Mouse (Mus musculus) hindbrain, embryonic 13.5 days (tissue): ENCODE data around the gene Hoxa11. TPM values are rescaled to one million over a fixed set of nuclear protein-coding genes. Genes with fewer than 3 reads are reported as not detected.

ENCODE experiments used
- ATAC-seq: fragments of 200-750 bp; cut with Nextera tagmentation; 2 replicates; pipeline ENCODE4 v1.8.0; 2017; ENCODE audit warnings: moderate TSS enrichment; ENCODE audit not compliant: low FRiP score
- H3K27ac ChIP-seq: fragments of 300-500 bp; sonication (generic); 2 replicates; pipeline ENCODE4 v1.5.1; 2015; ENCODE audit warnings: inconsistent platforms, mild to moderate bottlenecking, moderate library complexity
- H3K27me3 ChIP-seq: fragments of 300-500 bp; sonication (generic); 2 replicates; pipeline ENCODE4 v1.6.1; 2015; ENCODE audit warnings: mild to moderate bottlenecking, inconsistent platforms
- H3K36me3 ChIP-seq: fragments of 300-500 bp; sonication (generic); 2 replicates; pipeline ENCODE4 v1.6.1; 2015; ENCODE audit warnings: mild to moderate bottlenecking, inconsistent platforms
- H3K4me1 ChIP-seq: fragments of 300-500 bp; sonication (generic); replicated peaks from 2 replicates; pipeline ENCODE4 v1.6.1; 2015; ENCODE audit warnings: inconsistent platforms
- H3K4me2 ChIP-seq: fragments of 300-500 bp; sonication (generic); 2 replicates; pipeline ENCODE4 v1.6.1; 2015; ENCODE audit warnings: inconsistent platforms, mild to moderate bottlenecking, moderate library complexity
- H3K4me3 ChIP-seq: fragments of 300-500 bp; sonication (generic); 2 replicates; pipeline ENCODE4 v1.5.1; 2015; ENCODE audit warnings: mild to moderate bottlenecking, inconsistent platforms
- H3K9ac ChIP-seq: fragments of 300-500 bp; sonication (generic); 2 replicates; pipeline ENCODE4 v1.6.1; 2015; ENCODE audit warnings: mild to moderate bottlenecking, inconsistent platforms
- H3K9me3 ChIP-seq: fragments of 300-500 bp; sonication (generic); 2 replicates; pipeline ENCODE4 v1.6.1; 2016; ENCODE audit warnings: inconsistent platforms
- WGBS: fragments of 180-500 bp; shearing (Covaris S2); methylation state at CpG from one replicate; pipeline ENCODE4 v1.1.7; 2015; 5-methylcytosine and 5-hydroxymethylcytosine counted together
- polyA plus RNA-seq: library from polyadenylated mRNA; unstranded; fragments of >200 nt; fragmentation: Nextera tagmentation; extraction: Ambion mirVana; gene quantifications from 2 replicates; pipeline ENCODE4 v1.2.1, GENCODE M21; 2015

Hoxa11 gene
- polyA plus RNA-seq, 1 experiment from 2014 or later = not detected

DNA sequence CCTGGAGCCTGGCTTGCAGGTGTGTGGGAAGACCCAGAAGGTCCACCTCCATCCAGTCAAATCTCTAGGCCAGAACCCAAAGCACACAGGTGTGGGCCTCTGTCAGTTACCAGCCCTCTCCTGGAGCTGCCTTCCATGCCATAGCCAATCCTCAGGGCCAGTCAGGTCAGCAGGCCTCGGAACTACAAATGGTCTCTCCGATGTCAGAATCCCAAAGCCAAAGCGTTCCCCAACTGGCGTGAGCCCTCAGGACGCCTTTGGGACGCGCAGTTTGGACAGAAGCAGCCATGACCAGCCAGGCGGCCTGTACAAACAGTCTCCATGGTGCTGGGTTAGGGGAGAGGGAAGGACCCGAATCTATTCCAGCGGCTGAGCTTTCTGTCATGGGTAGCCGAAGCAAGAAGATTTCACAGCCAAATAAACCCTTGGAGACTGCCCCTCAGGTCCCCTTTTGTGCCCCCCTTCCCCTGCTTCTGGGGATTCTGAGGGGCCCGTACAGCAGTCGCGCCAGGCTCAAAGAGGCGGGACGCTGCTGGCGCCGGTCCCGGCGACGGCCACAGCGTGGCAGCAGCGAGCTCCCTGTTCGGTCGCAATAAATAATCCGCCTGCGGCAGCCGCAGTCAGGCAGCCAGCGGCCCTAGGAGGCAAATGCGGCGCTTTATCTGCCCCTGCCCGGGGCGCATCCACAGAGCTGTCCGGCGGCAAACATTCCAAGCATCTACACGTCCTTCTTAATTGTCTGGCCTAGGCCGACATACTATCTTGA, 34.3 kb downstream of the Hoxa11 start:
- H3K4me3 ChIP-seq = peak overlapping the region; percentile 34
- H3K36me3 ChIP-seq = no peaks in the 10 kb centered on the region
- no peaks in the 10 kb centered on the region for H3K9me3 ChIP-seq
- H3K4me1 ChIP-seq = peaks cover 40% of the 10 kb centered on the region
- peak overlapping the region; percentile 64 for H3K4me2 ChIP-seq
- H3K27ac ChIP-seq = peak overlapping the region; percentile 82
- ATAC-seq = peak; percentile 38; the same call in 1 of the 2 replicates
- WGBS = 1% methylated on average over 37 of the region's 37 CpGs
- peaks cover 99% of the 10 kb centered on the region for H3K27me3 ChIP-seq
- H3K9ac ChIP-seq = peak overlapping the region; percentile 63

DNA sequence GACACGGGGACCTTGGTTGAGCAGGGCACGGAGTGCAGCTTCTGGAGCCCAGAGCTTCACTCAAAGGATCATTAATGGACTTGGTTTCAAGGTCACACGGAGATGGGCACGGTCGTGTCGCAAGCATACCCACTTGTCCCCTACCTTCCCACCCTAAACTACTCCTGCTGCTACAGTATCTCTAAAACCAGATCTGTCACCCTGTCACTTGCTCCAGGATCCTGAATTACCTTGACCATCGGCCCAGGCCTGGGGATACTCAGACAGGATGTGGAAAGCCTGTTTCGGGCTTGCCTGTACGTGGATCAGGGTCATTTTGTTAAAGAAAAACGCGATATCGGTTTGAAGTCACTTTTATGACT, 35.9 kb downstream of the Hoxa11 start:
- Histone ChIP-seq H3K4me1 (peaks cover 45% of the 10 kb centered on the region), H3K36me3 (no peaks in the 10 kb centered on the region), H3K4me3 (peak overlapping the region; percentile 58), H3K9me3 (no peaks in the 10 kb centered on the region), H3K9ac (peak overlapping the region; percentile 70), H3K27ac (peak overlapping the region; percentile 91), H3K4me2 (peak overlapping the region; percentile 64), H3K27me3 (peaks cover 99% of the 10 kb centered on the region)
- 9% methylated on average over 12 of the region's 12 CpGs for WGBS
- no peak for ATAC-seq

DNA sequence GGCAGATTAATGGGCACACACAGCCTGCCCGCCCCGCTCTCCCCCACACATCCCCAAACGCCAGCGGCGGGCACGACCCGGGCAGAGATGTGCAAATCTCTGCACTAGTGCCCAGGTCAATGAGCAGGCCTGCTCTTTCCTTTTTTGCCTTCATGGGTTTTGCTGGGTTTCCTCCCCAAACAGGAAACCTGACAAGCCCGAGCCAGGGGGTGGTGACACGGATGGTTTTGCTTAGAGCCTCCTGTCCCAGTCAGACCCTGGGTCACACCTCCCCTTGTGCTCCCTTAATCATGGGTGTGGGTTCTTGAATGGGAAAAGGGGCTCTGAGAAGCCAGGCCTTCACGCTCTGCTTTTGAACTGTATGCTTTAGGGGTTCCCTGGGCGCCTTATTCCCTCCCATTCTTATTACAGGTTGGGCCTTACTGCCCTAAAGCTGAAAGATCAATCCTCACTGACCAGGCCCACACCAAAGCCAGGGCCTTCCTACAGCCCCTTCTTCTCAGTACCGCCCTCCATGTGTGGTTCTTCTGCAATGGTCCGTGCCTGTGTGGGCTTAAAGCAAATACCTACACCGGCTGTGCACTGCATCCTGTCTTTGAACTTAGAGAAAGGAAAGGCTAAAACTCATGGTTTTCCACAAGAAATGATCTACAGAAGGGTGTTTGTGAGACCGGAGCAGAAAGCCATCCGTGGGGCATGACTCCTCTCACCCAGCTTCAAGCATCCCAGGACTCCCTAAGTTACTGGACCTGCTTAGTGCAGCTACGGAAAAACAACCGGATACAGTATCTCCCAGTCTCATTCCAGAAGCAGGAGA, 36.5 kb downstream of the Hoxa11 start:
- H3K9ac ChIP-seq = peak overlapping the region; percentile 70; the same call in 1 of the 2 replicates
- H3K4me2 ChIP-seq = peak overlapping the region; percentile 64

DNA sequence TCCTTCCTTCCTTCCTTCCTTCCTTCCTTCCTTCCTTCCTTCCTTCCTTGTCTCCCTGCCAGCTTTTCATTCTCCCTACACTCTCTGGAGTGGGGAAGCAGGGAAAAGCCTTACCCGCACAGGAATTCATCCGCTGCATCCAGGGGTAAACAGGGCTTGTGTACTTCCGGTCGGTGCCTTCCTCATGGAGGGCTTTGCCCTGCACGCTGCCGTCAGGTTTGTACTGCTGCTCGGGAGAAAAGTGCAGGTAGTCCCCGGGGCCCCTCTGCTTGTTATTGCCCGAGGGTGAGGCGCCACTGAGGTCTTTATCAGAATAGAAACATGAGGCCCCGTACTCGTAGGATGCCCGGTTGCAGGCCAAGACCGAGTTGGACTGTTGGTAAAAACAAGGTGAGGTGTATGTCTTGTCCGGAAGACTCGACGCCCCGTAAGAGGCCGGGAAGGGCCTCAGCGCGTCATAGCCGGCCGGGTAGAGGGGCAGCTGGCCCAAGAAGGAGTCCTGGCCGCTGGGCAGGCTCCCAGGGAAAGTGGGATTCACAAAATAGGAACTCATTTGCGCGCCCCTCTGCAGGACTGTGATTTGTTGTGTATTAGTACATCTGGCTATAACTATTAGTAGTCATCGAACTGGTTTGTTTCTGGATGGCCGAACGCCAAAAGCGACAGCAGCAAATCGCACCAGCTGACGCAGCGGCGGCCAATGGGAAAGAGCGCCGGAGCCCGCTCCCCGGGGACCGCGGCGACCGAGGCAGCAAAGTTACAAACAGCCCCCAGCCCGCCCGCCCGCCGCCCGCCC, 37.3 kb downstream of the Hoxa11 start, which contains the start of gene Hoxa6:
Gene Hoxa6 (minus strand): TSS at position 651 of the 796 bp plus-strand sequence.
- Histone ChIP-seq H3K9me3 (no peaks in the 10 kb centered on the region), H3K4me1 (peaks cover 57% of the 10 kb centered on the region), H3K4me3 (peak within 1 kb of the TSS; percentile 58), H3K27me3 (peaks cover 99% of the 10 kb centered on the region), H3K27ac (peak within 1 kb of the TSS; percentile 95), H3K9ac (peak within 1 kb of the TSS; percentile 77), H3K4me2 (peak within 1 kb of the TSS; percentile 64), H3K36me3 (no peaks in the 10 kb centered on the region)
- under 1% methylated on average over 47 of the region's 47 CpGs for WGBS
- peak; percentile 14; the same call in 1 of the 2 replicates for ATAC-seq

More for the DNA sequence above, 36.5 kb downstream of the Hoxa11 start:
- Histone ChIP-seq H3K4me1 (peaks cover 49% of the 10 kb centered on the region), H3K4me3 (peak overlapping the region; percentile 58), H3K27ac (peak overlapping the region; percentile 91), H3K27me3 (peaks cover 99% of the 10 kb centered on the region), H3K36me3 (no peaks in the 10 kb centered on the region), H3K9me3 (no peaks in the 10 kb centered on the region)
- ATAC-seq = 0 out of 2 replicates have a peak, but pooled peaks have one; percentile 1
- WGBS = 4% methylated on average over 18 of the region's 18 CpGs

DNA sequence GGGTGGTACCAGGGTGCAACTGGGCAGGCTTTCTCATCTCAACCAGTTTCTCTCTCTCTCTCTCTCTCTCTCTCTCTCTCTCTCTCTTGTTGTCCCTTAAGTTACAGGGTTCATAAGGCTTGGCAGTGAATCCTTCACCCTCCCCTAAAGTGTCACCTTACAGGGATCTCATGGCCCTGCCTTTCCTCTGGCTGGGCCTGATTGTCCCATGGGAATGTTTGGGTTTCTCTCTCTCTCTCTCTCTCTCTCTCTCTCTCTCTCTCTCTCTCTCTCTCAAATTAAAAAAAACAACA, 38.0 kb downstream of the Hoxa11 start:
- Histone ChIP-seq H3K9me3 (no peaks in the 10 kb centered on the region), H3K4me1 (peaks cover 53% of the 10 kb centered on the region), H3K4me2 (peak overlapping the region; percentile 64), H3K4me3 (peak overlapping the region; percentile 58), H3K27me3 (peaks cover 99% of the 10 kb centered on the region), H3K27ac (peak overlapping the region; percentile 95), H3K9ac (peak overlapping the region; percentile 77), H3K36me3 (no peaks in the 10 kb centered on the region)
- no peak for ATAC-seq

DNA sequence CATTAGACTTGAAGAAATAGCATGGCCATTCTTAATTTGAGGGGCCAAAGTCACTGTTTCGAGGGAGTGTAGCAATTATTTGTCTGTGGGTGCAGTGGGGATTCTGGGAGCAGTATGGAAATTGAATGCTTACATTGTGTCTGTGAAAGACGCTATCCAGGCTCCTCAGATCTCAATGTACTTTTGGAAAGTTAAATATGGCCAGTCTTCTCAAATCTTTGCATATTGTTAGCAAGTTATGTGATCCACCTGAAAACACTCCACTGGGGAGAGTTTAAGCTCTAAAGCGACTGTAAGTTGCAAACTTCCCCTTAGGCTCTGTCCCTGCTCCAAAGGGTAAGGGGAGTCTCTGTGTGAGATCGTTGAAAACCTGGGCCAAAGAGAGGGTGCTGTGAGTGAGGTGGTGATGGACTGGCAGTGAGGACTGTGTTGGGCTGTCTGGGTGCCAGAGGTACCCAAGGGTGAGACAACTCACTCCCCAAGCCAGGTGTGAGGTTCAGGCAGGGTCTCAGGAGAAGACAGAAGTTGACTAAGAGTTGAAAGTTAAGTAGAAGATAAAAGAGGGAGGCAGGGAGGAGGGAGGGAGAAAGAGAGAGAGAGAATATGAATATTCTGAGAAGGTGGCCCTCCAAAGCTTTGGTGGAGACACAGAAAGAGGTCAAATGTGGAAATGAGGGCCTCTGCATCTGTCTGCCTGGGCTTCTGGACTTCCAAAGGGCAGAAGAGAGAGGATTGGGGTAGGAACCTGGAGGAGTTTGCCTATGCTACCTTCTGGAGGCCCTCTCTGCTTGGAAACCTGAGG, 38.5 kb downstream of the Hoxa11 start:
- 4% methylated on average over 4 of the region's 4 CpGs for WGBS

DNA sequence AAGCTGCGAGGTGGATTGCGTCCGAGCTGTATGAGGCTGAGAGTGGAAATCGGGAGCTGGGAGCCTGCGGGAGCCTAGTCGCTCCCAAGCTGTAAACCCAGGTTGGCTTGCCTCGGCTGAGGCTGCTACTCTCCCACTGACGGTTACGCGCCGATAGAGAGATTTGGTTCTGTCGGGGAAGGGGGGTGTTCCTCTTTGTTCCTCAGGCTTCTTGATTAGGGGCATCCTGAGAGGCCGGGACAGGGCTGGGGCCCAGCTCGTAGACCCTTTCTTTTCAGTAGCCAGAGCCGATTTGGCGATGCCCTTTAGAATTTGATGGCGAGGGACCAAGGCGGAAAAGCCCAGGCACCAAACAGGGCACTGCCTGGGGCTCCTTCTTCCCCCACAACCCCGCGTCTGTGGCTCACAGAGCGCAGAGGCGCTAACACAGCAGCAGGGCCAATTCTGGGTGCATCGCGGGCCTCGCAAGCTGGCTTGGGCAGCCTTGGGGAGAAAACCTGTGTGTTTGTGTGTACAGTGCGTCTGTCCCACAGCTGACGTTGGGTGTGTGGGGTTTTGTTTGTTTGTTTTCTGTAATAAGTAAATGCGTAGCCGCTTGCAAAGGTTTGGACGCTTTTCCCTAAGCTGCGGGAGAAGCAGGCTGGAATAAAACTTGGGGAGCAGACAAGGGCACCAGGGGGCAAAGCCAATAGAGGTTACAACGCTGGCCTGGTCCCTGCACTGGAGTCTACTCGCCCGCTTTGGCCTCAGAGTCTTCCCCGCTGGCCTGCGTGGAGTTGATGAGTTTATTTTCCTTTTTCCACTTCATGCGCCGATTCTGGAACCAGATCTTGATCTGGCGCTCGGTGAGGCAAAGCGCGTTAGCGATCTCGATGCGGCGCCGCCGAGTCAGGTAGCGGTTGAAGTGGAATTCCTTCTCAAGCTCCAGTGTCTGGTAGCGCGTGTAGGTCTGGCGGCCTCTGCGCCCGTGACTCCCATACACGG, 39.7 kb downstream of the Hoxa11 start:
- Histone ChIP-seq H3K4me1 (peaks cover 39% of the 10 kb centered on the region), H3K4me3 (peak overlapping the region; percentile 58)

More for the DNA sequence above, 38.5 kb downstream of the Hoxa11 start:
- Histone ChIP-seq H3K36me3 (no peaks in the 10 kb centered on the region), H3K4me2 (peak overlapping the region; percentile 64), H3K4me3 (peak overlapping the region; percentile 58), H3K27ac (peak overlapping the region; percentile 95), H3K9ac (peak overlapping the region; percentile 77), H3K9me3 (no peaks in the 10 kb centered on the region), H3K27me3 (peaks cover 99% of the 10 kb centered on the region), H3K4me1 (peaks cover 48% of the 10 kb centered on the region)
- no peak for ATAC-seq

DNA sequence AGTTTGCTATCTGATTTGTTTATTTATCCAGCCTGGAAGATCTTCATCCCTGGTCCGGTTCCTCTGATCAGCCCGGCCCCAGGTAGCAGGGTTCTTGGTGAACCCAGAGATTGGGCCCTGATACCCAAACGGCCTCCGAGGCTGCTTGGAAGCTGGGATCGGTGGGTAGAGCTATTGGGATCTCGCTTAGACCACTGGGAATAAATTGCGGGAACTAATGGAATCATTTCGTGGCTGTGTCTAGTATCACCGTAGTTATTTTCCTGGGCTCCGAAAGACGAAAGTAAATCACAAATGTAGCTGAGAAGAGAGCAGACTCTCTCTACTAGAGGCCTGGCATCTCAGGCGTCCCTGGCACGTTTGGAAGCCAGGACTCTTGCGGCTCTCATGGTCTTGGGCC, 40.4 kb downstream of the Hoxa11 start:
- peak overlapping the region; percentile 64 for H3K4me2 ChIP-seq
- H3K4me1 ChIP-seq = peaks cover 44% of the 10 kb centered on the region

More for the DNA sequence above, 39.7 kb downstream of the Hoxa11 start:
- Histone ChIP-seq H3K27me3 (peaks cover 99% of the 10 kb centered on the region), H3K27ac (peak overlapping the region; percentile 95), H3K9me3 (no peaks in the 10 kb centered on the region), H3K36me3 (no peaks in the 10 kb centered on the region), H3K9ac (peak overlapping the region; percentile 77), H3K4me2 (peak overlapping the region; percentile 64)
- under 1% methylated on average over 55 of the region's 55 CpGs for WGBS
- ATAC-seq = no peak

DNA sequence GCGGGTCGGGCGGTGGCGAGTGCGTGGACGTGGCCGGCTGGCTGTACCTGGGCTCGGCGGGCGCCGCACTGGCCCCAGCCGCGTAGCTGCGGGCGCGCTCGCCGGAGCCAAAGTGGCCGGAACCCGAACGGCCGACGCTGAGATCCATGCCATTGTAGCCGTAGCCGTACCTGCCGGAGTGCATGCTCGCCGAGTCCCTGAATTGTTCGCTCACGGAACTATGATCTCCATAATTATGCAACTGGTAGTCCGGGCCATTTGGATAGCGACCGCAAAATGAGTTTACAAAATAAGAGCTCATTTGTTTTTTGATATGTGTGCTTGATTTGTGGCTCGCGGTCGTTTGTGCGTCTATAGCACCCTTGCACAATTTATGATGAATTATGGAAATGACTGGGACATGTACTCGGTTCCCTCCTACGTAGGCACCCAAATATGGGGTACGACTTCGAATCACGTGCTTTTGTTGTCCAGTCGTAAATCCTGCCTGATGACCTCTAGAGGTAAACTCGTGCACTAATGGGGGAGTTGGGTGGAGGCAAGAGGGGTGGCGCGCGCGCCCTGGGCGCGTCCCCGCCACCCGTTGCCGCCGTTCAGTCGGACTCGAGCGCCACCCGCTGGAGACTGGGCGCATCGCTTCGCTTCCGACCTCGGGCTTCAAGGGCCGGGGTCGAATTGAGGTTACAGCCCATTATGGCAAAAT, 41.4 kb downstream of the Hoxa11 start, which contains the start of gene Hoxa5:
Gene Hoxa5 (minus strand): TSS at position 538 of the 703 bp plus-strand sequence.
- Histone ChIP-seq H3K27ac (peak within 1 kb of the TSS; percentile 95), H3K27me3 (peaks cover 99% of the 10 kb centered on the region), H3K9ac (peak within 1 kb of the TSS; percentile 90), H3K4me1 (peaks cover 40% of the 10 kb centered on the region), H3K4me2 (peak within 1 kb of the TSS; percentile 64), H3K4me3 (peak within 1 kb of the TSS; percentile 58), H3K9me3 (no peaks in the 10 kb centered on the region), H3K36me3 (no peaks in the 10 kb centered on the region)
- ATAC-seq = peak; percentile 65
- under 1% methylated on average over 64 of the region's 65 CpGs for WGBS

More for the DNA sequence above, 40.4 kb downstream of the Hoxa11 start:
- Histone ChIP-seq H3K36me3 (no peaks in the 10 kb centered on the region), H3K9ac (peak overlapping the region; percentile 77), H3K9me3 (no peaks in the 10 kb centered on the region), H3K27me3 (peaks cover 99% of the 10 kb centered on the region), H3K27ac (peak overlapping the region; percentile 95), H3K4me3 (peak overlapping the region; percentile 58)
- ATAC-seq = no peak
- WGBS = 4% methylated on average over 14 of the region's 14 CpGs
